Mouse (Mus musculus) CD4-positive naive resting alpha-beta T cell, adult 76 days (primary cell): ENCODE measurements around the gene Klk1b26. TPM values are rescaled to one million over a fixed set of nuclear protein-coding genes. Genes with fewer than 3 reads are reported as not detected.

ENCODE experiments used
- total RNA-seq: library from RNA; stranded (reverse); gene quantifications from one replicate; pipeline ENCODE4 v1.2.4, GENCODE M21; 2023

Gene Klk1b26
- not detected for total RNA-seq

DNA sequence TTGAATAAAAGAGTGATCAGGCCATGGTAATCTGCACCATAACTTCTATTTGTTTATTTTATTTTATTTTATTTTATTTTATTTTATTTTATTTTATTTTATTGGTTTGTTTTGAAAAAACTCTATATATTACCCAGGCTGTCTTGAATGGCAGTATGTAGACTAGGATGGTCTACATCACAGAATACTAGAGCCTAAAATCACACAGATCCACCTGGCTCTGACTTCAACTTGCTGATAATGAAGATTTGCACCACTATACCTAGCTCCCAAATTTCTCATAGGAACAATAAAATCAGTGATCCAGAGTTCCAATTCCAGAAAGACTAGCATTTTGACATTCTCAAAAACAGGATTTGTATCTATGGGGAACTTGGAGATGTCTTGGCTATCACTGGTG, at the start of gene Klk1b26:
Klk1b26 (plus strand) TSS at position 301 of the 400 bp plus-strand sequence.

DNA sequence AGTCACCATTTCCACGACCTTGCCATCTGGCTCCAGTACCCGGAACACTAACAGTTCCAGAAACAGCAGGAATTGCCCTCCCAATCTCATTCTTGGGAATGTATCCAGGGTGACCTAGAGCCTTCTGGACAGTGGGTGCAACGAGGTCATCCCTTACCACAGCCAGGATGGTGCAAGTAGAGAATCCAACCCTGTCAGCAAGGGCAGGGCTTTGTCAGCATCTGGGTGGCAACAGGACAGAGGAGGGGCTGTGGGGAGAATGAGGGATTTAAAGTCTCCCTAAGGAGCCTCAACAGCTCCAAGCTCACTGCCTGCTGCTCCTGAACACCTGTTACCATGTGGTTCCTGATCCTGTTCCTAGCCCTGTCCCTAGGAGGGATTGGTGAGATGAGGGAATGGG, 45.5 kb upstream of the Klk1b26 start, which contains the start of gene Klk1b1:
Klk1b1 (plus strand) TSS at position 301 of the 400 bp plus-strand sequence.

DNA sequence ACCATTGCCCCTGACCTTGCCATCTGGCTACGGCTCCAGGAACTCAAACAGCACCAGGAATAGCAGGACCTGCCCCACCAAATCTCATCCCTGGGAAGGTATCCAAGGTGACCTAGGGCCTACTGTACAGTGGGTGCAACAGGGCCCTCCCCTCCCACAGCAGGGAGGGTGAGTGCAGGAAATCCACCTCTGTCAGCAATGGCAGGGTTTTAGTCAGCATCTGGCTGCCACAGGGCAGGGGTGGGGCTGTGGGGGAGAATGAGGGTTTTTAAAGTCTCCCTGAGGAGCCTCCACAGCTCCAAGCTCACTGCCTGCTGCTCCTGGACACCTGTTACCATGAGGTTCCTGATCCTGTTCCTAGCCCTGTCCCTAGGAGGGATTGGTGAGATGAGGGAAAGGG, 36.2 kb upstream of the Klk1b26 start, which contains the start of gene Klk1b9:
Klk1b9 (plus strand) TSS at position 301 of the 400 bp plus-strand sequence.

DNA sequence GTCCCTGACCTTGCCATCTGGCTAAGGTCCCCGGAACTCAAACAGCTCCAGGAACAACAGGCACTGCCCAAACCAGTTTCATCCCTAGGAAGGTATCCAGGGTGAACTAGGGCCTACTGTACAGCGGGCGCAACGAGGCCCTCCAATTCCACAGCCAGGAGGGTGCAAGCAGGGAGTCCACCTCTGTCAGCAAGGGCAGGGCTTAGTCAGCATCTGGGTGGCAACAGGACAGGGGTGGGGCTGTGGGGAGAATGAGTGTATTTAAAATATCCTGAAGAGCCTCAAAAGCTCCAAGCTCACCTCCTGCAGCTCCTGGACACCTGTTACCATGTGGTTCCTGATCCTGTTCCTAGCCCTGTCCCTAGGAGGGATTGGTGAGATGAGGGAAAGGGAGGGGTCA, 16.4 kb upstream of the Klk1b26 start, which contains the start of gene Klk1b11:
Klk1b11 (plus strand) TSS at position 301 of the 400 bp plus-strand sequence.

DNA sequence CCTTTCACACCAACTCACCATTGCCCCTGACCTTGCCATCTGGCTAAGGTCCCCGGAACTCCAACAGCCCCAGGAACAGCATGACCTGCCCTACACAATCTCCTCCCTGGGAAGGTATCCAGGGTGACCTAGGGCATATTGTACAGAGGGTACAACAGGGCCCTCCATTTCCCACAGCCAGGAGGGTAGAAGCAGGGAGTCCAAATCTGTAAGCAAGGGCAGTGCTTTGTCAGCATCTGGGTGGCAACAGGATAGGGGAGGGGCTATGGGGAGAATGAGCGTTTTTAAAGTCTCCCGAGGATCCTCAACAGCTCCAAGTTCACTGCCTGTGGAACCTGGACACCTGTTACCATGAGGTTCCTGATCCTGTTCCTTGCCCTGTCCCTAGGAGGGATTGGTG, 40.0 kb downstream of the Klk1b26 start, which contains the start of gene Klk1b27:
Klk1b27 (plus strand) TSS at position 301 of the 400 bp plus-strand sequence.

Other genes with a start within 250 kb of the Klk1b26 start
- not detected for gene Klk12, start 243.3 kb upstream of the Klk1b26 start, total RNA-seq
- gene Klk11, start 237.6 kb upstream of the Klk1b26 start, total RNA-seq = not detected
- not detected for gene Klk10, start 231.1 kb upstream of the Klk1b26 start, total RNA-seq
- not detected for gene Klk9, start 220.3 kb upstream of the Klk1b26 start, total RNA-seq
- 92.4 TPM for gene Klk8, start 214.6 kb upstream of the Klk1b26 start, total RNA-seq
- gene Klk7, start 200.9 kb upstream of the Klk1b26 start, total RNA-seq = not detected
- not detected for gene Klk6, start 187.7 kb upstream of the Klk1b26 start, total RNA-seq
- not detected for gene Klk5, start 170.2 kb upstream of the Klk1b26 start, total RNA-seq
- gene Klk4, start 131.0 kb upstream of the Klk1b26 start, total RNA-seq = not detected
- gene Klk15, start 78.4 kb upstream of the Klk1b26 start, total RNA-seq = not detected
- not detected for gene Klk1b8, start 61.5 kb upstream of the Klk1b26 start, total RNA-seq
- gene Klk1b1, start 45.4 kb upstream of the Klk1b26 start, total RNA-seq = not detected
- not detected for gene Klk1b9, start 36.1 kb upstream of the Klk1b26 start, total RNA-seq
- gene Klk1b11, start 16.3 kb upstream of the Klk1b26 start, total RNA-seq = not detected
- gene Klk1b27, start 40.1 kb downstream of the Klk1b26 start, total RNA-seq = not detected
- gene Klk1b21, start 90.2 kb downstream of the Klk1b26 start, total RNA-seq = not detected
- gene Klk1b22, start 100.5 kb downstream of the Klk1b26 start, total RNA-seq = not detected
- not detected for gene Klk1b16, start 124.6 kb downstream of the Klk1b26 start, total RNA-seq
- gene Klk1b24, start 176.1 kb downstream of the Klk1b26 start, total RNA-seq = not detected
- not detected for gene Klk1b3, start 186.0 kb downstream of the Klk1b26 start, total RNA-seq
- not detected for gene Klk1b4, start 195.3 kb downstream of the Klk1b26 start, total RNA-seq
- not detected for gene Klk1b5, start 203.8 kb downstream of the Klk1b26 start, total RNA-seq
- 0.82 TPM for gene Klk1, start 213.2 kb downstream of the Klk1b26 start, total RNA-seq
- gene Gm36864, start 224.0 kb downstream of the Klk1b26 start, total RNA-seq = not detected
- gene 1700028J19Rik, start 234.5 kb downstream of the Klk1b26 start, total RNA-seq = 3.3 TPM
- 214 TPM for gene 2410002F23Rik, start 234.6 kb downstream of the Klk1b26 start, total RNA-seq
- gene Acp4, start 245.2 kb downstream of the Klk1b26 start, total RNA-seq = not detected
- gene Gm15517, start 249.3 kb downstream of the Klk1b26 start, total RNA-seq = not detected